Mouse (Mus musculus) liver, adult 2 months (tissue): ENCODE results near the gene Tagln.

ENCODE experiments used
- CTCF ChIP-seq: fragments of 200-500 bp; IDR thresholded peaks from 2 replicates; pipeline ENCODE4 v1.5.1; 2011; ENCODE audit warnings: low read depth, low read length, control low read depth
- POLR2A ChIP-seq: fragments of 200-500 bp; IDR thresholded peaks from 2 replicates; pipeline ENCODE4 v1.6.1; 2011; ENCODE audit warnings: low read length, control low read depth; ENCODE audit not compliant: insufficient read depth; ENCODE audit errors: extremely low read depth

GRCm38 (mm10) chr9:45945721-45946120, 9.9 kb upstream of the Tagln start:
- no peak for TF ChIP-seq POLR2A
- TF ChIP-seq CTCF = no peak
